Mouse (Mus musculus) fibroblast of lung, adult 2 months (primary cell): Measurements from ENCODE around the gene Pdzk1.

Experiments used
- DNase-seq: peaks from one replicate; pipeline ENCODE4 v3.0.0-alpha.2; 2011; ENCODE audit warnings: low read depth

Gene Pdzk1

GRCm38 (mm10) chr3:96828984-96829383, at the start of gene Pdzk1, which contains the start of gene Cd160:
Gene Pdzk1 (plus strand): TSS chr3:96829284.
Gene Cd160 (minus strand): TSS chr3:96829351.
- DNase-seq: no peak

GRCm38 (mm10) chr3:96782236-96782635, 46.8 kb upstream of the Pdzk1 start:
- no peak for DNase-seq

- no peak for DNase-seq
These were observed 41.3 kb upstream of the Pdzk1 start for GRCm38 (mm10) chr3:96787784-96788183.

- DNase-seq: no peak
These were observed 40.6 kb upstream of the Pdzk1 start for GRCm38 (mm10) chr3:96788506-96788905.

- DNase-seq: no peak
These were observed 28.8 kb upstream of the Pdzk1 start for GRCm38 (mm10) chr3:96800254-96800653.

- no peak for DNase-seq
These were observed 26.9 kb upstream of the Pdzk1 start for GRCm38 (mm10) chr3:96802214-96802613.

- no peak for DNase-seq
These were observed 20.9 kb upstream of the Pdzk1 start for GRCm38 (mm10) chr3:96808136-96808535.

GRCm38 (mm10) chr3:96808651-96809050, 20.4 kb upstream of the Pdzk1 start:
- no peak for DNase-seq

- DNase-seq: no peak
These were observed 17.9 kb upstream of the Pdzk1 start for GRCm38 (mm10) chr3:96811232-96811631.

GRCm38 (mm10) chr3:96812395-96813091, 16.5 kb upstream of the Pdzk1 start:
- no peak for DNase-seq

- DNase-seq: no peak
These were observed 16.0 kb upstream of the Pdzk1 start for GRCm38 (mm10) chr3:96813106-96813505.

- no peak for DNase-seq
These were observed 15.4 kb upstream of the Pdzk1 start for GRCm38 (mm10) chr3:96813591-96814244.

- DNase-seq: no peak
These were observed 14.7 kb upstream of the Pdzk1 start for GRCm38 (mm10) chr3:96814342-96814741.

- DNase-seq: no peak
These were observed 8.8 kb upstream of the Pdzk1 start for GRCm38 (mm10) chr3:96820116-96820915.

GRCm38 (mm10) chr3:96821581-96821980, 7.5 kb upstream of the Pdzk1 start:
- no peak for DNase-seq

GRCm38 (mm10) chr3:96823701-96824100, 5.4 kb upstream of the Pdzk1 start:
- no peak for DNase-seq

- DNase-seq: no peak
These were observed 4.5 kb upstream of the Pdzk1 start for GRCm38 (mm10) chr3:96824614-96825013.

- DNase-seq: no peak
These were observed 3.8 kb upstream of the Pdzk1 start for GRCm38 (mm10) chr3:96825261-96825660.

- no peak for DNase-seq
These were observed 698 bp upstream of the Pdzk1 start for GRCm38 (mm10) chr3:96828308-96828864.

GRCm38 (mm10) chr3:96829856-96830255, 772 bp downstream of the Pdzk1 start:
- no peak for DNase-seq

- no peak for DNase-seq
These were observed 3.8 kb downstream of the Pdzk1 start for GRCm38 (mm10) chr3:96832930-96833329.

GRCm38 (mm10) chr3:96834587-96835348, 5.7 kb downstream of the Pdzk1 start:
- no peak for DNase-seq
